Mouse (Mus musculus) lung, embryonic 16.5 days (tissue): ENCODE measurements around the gene Josd1. TPM values are rescaled to one million over a fixed set of nuclear protein-coding genes. Genes with fewer than 3 reads are reported as not detected.
A peak's percentile ranks its signal among the peaks of the same experiment; 100 is the strongest.

Source experiments
- ATAC-seq: fragments of 200-750 bp; cut with Nextera tagmentation; 2 replicates; pipeline ENCODE4 v1.8.0; 2017; ENCODE audit warnings: low read depth, mild to moderate bottlenecking, moderate library complexity
- H3K27ac ChIP-seq: fragments of 300-500 bp; sonication (generic); 2 replicates; pipeline ENCODE4 v1.5.1; 2014; ENCODE audit warnings: mild to moderate bottlenecking, control low read depth, low read length
- H3K27me3 ChIP-seq: fragments of 300-500 bp; sonication (generic); 2 replicates; pipeline ENCODE4 v1.6.1; 2014; ENCODE audit warnings: low read depth, low read length, mixed read lengths; ENCODE audit not compliant: control insufficient read depth, insufficient read depth
- H3K36me3 ChIP-seq: fragments of 300-500 bp; sonication (generic); 2 replicates; pipeline ENCODE4 v1.6.1; 2014; ENCODE audit warnings: low read length; ENCODE audit not compliant: control insufficient read depth, insufficient read depth
- H3K4me1 ChIP-seq: fragments of 300-500 bp; sonication (generic); replicated peaks from 2 replicates; pipeline ENCODE4 v1.6.1; 2014; ENCODE audit warnings: low read length, mixed read lengths; ENCODE audit not compliant: control insufficient read depth, insufficient read depth
- H3K4me2 ChIP-seq: fragments of 300-500 bp; sonication (generic); 2 replicates; pipeline ENCODE4 v1.6.1; 2014; ENCODE audit warnings: low read depth, low read length, control low read depth
- H3K4me3 ChIP-seq: fragments of 300-500 bp; sonication (generic); 2 replicates; pipeline ENCODE4 v1.5.1; 2014; ENCODE audit warnings: mild to moderate bottlenecking, low read length, control low read depth
- H3K9ac ChIP-seq: fragments of 300-500 bp; sonication (generic); 2 replicates; pipeline ENCODE4 v1.6.1; 2014; ENCODE audit warnings: low read length, control low read depth
- H3K9me3 ChIP-seq: fragments of 300-500 bp; sonication (generic); 2 replicates; pipeline ENCODE4 v1.6.1; 2016; ENCODE audit warnings: low read length; ENCODE audit not compliant: control insufficient read depth
- WGBS: fragments of 180-500 bp; shearing (Covaris S2); extraction: QIAGEN DNeasy Blood & Tissue Kit; methylation state at CpG from one replicate; pipeline ENCODE4 v1.1.7; 2014; 5-methylcytosine and 5-hydroxymethylcytosine counted together
- polyA plus RNA-seq: library from polyadenylated mRNA; unstranded; fragments of >200 nt; fragmentation: Nextera tagmentation; extraction: Ambion mirVana; gene quantifications from 2 replicates; pipeline ENCODE4 v1.2.1, GENCODE M21; 2015

Josd1 gene
- 15.8 and 16.1 TPM in 2 replicates for polyA plus RNA-seq

DNA sequence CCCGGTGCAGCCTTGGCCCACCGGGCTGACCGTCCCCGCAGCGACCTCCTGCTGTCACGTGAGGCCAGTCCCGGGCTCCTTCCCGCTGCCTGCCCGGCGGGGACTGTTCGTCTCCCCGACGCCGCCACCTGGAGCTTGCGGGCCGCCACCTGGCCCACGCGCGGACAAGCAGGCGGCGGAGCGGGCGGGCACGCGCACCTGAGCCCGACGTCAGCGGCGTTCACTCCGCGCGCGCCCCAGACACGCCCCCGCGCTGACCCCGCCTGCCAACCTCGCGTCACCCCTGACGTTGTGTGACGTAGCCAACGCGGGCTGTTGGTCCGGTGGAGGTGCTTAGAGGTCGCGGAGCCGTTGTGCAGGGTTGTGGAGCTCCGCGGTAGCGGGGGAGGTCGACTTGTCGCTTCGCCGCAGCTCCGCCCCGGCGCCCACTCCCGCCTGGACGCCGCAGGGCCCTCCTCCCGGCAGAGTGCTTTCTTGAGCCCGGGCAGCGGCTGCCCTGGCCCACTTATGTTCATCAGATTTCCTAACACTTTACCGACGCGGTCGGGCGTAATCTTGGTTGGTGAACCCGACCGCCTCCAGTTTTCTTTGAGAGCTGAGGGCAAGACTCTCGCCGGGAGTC is at the start of gene Josd1:
TSS of gene Josd1 (minus strand) at position 274 of the 622 bp plus-strand sequence.
- Histone ChIP-seq H3K36me3 (no peaks in the 10 kb centered on the region), H3K9ac (peak within 1 kb of the TSS; percentile 90), H3K4me1 (peaks cover 45% of the 10 kb centered on the region), H3K27me3 (no peaks in the 10 kb centered on the region), H3K27ac (peak within 1 kb of the TSS; percentile 98), H3K4me3 (peak within 1 kb of the TSS; percentile 80), H3K9me3 (no peaks in the 10 kb centered on the region), H3K4me2 (peak within 1 kb of the TSS; percentile 55)
- peak; percentile 77 for ATAC-seq
- under 1% methylated on average over 68 of the region's 72 CpGs for WGBS

GRCm38 (mm10) chr15:79734311-79734710 is 46.6 kb upstream of the Josd1 start:
- Histone ChIP-seq H3K9me3 (no peaks in the 10 kb centered on the region), H3K27ac (no peak overlapping the region), H3K4me2 (no peak overlapping the region), H3K36me3 (peaks cover 51% of the 10 kb centered on the region), H3K9ac (no peak overlapping the region), H3K4me1 (no peaks in the 10 kb centered on the region; the same call in 1 of the 2 replicates), H3K27me3 (no peaks in the 10 kb centered on the region), H3K4me3 (no peak overlapping the region)
- WGBS = 89% methylated on average over 8 of the region's 8 CpGs
- ATAC-seq = no peak

DNA sequence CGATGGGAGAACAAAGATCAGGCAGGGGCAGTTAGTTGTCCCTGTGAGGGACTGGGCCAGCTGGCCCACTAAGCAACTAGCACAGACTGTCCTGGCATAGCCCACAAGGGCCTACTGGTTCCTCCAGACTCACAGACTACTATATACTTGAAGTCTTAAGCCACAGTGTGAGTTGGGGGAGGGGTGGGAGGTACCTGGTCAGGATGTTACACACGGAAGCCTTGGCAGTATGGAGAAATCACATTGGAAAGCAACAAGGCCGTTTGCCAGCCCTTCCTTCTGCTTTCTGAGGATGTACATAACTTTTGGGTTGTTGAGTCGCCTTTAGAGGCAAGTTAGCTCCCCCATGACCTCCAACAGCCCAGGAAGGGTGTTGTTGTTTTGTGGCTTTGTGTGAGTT is 45.9 kb upstream of the Josd1 start:
- 68% methylated on average over 4 of the region's 4 CpGs for WGBS
- Histone ChIP-seq H3K4me3 (no peak overlapping the region), H3K4me1 (no peaks in the 10 kb centered on the region), H3K36me3 (peaks cover 49% of the 10 kb centered on the region), H3K27me3 (no peaks in the 10 kb centered on the region), H3K4me2 (no peak overlapping the region), H3K27ac (no peak overlapping the region), H3K9me3 (no peaks in the 10 kb centered on the region), H3K9ac (no peak overlapping the region)
- no peak for ATAC-seq

GRCm38 (mm10) chr15:79733192-79733591 is 45.5 kb upstream of the Josd1 start:
- Histone ChIP-seq H3K4me2 (no peak overlapping the region), H3K36me3 (peaks cover 51% of the 10 kb centered on the region), H3K27ac (no peak overlapping the region), H3K4me1 (no peaks in the 10 kb centered on the region), H3K27me3 (no peaks in the 10 kb centered on the region), H3K9ac (no peak overlapping the region), H3K9me3 (no peaks in the 10 kb centered on the region), H3K4me3 (no peak overlapping the region)
- ATAC-seq = no peak
- WGBS = 94% methylated on average over 8 of the region's 8 CpGs

- ATAC-seq = no peak
- H3K9ac ChIP-seq = no peak overlapping the region
- peaks cover 57% of the 10 kb centered on the region for H3K36me3 ChIP-seq
- H3K9me3 ChIP-seq = no peaks in the 10 kb centered on the region
- H3K4me3 ChIP-seq = no peak overlapping the region
- no peak overlapping the region for H3K27ac ChIP-seq
- no peak overlapping the region for H3K4me2 ChIP-seq
- 88% methylated on average over 7 of the region's 7 CpGs for WGBS
- no peaks in the 10 kb centered on the region for H3K4me1 ChIP-seq
- no peaks in the 10 kb centered on the region for H3K27me3 ChIP-seq
These were observed 43.8 kb upstream of the Josd1 start for GRCm38 (mm10) chr15:79731554-79731953.

DNA sequence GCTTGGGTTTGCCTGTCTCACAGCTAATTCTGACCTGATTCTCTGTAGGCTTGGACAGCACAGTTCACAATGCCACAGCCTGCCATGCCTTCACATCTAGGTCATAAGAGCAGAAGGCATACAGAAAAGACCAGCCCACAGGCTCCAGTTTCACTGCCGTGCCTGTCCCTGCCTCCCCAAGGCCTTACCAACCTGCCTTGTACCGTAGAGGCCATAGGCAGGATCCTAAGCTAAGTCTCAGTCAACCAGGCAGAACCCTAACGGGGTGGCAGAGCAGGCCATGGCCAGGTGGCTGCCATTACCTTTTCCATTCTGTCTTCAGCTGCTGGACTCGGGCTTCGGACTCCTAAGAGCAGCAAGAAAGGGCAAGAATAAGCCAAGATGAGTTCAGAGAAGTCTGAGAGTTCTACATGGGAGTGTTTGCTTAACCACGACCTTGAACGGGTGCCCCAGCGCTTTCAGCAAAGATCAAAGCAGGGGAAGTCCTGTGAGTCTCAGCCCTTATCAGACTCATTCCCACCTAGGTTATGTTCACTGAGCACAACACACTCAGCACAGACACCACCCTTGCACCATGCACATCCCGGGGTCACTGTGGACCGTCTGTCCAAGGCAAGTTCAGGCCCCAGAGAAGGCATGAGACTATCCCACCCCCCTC is 41.1 kb upstream of the Josd1 start:
- Histone ChIP-seq H3K4me3 (no peak overlapping the region), H3K36me3 (peaks cover 54% of the 10 kb centered on the region), H3K4me2 (no peak overlapping the region), H3K4me1 (no peaks in the 10 kb centered on the region), H3K9ac (no peak overlapping the region), H3K27me3 (no peaks in the 10 kb centered on the region), H3K27ac (no peak overlapping the region), H3K9me3 (no peaks in the 10 kb centered on the region)
- no peak for ATAC-seq
- 57% methylated on average over 10 of the region's 10 CpGs for WGBS

DNA sequence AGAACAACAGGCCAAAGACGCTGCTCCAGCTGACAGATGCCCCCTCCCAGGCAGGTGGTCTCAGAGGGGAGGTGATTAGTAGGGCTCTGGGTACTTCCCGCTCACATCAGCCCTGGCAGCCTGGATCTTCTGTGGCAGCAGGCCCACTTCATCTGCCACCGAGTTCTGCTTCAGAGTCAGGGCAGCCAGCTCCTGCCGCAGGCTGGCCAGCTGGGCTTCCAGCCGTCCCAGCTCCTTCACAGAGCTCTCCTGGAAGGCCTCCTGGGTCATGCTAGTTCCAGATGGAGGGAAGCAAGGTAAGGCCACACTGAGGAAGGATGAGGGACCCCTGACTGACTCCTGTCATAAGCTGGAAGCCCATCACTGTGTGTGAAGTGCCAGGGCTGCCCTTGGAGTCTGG is 40.6 kb upstream of the Josd1 start:
- Histone ChIP-seq H3K9me3 (no peaks in the 10 kb centered on the region), H3K36me3 (peaks cover 49% of the 10 kb centered on the region), H3K9ac (no peak overlapping the region), H3K4me1 (no peaks in the 10 kb centered on the region), H3K27ac (no peak overlapping the region), H3K4me3 (no peak overlapping the region), H3K4me2 (no peak overlapping the region), H3K27me3 (no peaks in the 10 kb centered on the region)
- ATAC-seq = no peak
- WGBS = 75% methylated on average over 5 of the region's 5 CpGs

DNA sequence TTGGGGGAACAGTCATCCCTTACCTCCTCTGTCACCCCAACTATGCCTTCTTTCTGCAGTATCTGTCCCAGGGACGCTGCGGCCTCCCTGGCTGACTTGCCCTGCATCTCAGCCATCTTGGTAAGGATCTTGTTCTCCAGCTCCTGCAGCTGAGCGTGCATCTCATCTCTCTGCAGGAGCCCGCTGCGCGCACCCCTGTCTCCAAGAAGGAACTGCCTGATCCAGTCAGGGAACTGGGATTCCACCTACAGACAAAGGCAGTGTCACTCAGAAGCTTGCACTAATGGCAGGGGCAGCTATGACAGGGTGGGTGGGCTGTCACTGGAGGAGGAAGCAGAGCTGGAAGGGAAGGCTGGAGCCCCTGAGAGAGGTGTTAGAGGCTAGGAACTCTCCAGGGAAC is 40.1 kb upstream of the Josd1 start:
- Histone ChIP-seq H3K4me2 (no peak overlapping the region), H3K27ac (no peak overlapping the region), H3K27me3 (no peaks in the 10 kb centered on the region), H3K4me3 (no peak overlapping the region), H3K4me1 (no peaks in the 10 kb centered on the region), H3K9me3 (no peaks in the 10 kb centered on the region), H3K9ac (no peak overlapping the region), H3K36me3 (peaks cover 47% of the 10 kb centered on the region)
- no peak for ATAC-seq
- 94% methylated on average over 6 of the region's 6 CpGs for WGBS

- Histone ChIP-seq H3K4me2 (no peak overlapping the region), H3K27me3 (no peaks in the 10 kb centered on the region), H3K9ac (no peak overlapping the region), H3K27ac (no peak overlapping the region), H3K4me1 (no peaks in the 10 kb centered on the region), H3K4me3 (no peak overlapping the region), H3K36me3 (peaks cover 39% of the 10 kb centered on the region), H3K9me3 (no peaks in the 10 kb centered on the region)
- no peak for ATAC-seq
- 85% methylated on average over 11 of the region's 11 CpGs for WGBS
These were observed 37.6 kb upstream of the Josd1 start for GRCm38 (mm10) chr15:79725190-79725789.
